Mouse (Mus musculus) kidney, adult 10 weeks (tissue): ENCODE measurements around the gene Ptms. TPM values are rescaled to one million over a fixed set of nuclear protein-coding genes. Genes with fewer than 3 reads are reported as not detected.

Experiments used
- polyA plus RNA-seq: library from polyadenylated mRNA; stranded (reverse); fragments of 350-450 nt; fragmentation: Illumina TruSeq; extraction: RNeasy Lipid Tissue Mini Kit (QIAGEN cat#74804); gene quantifications from one replicate; pipeline ENCODE4 v1.2.3, GENCODE M21; 2014; ENCODE audit warnings: low read depth, low replicate concordance

The Ptms gene
- 287 TPM for polyA plus RNA-seq

GRCm38 (mm10) chr6:124919695-124920317 is at the start of gene Ptms:
Gene Ptms, minus strand, starts transcription at chr6:124920103.

GRCm38 (mm10) chr6:124965088-124965719 is 45.3 kb upstream of the Ptms start, which contains the start of gene Cops7a:
Gene Cops7a, minus strand, starts transcription at chr6:124965538.

GRCm38 (mm10) chr6:124930754-124931524 is 11.0 kb upstream of the Ptms start, which contains the start of gene Mlf2:
Gene Mlf2, plus strand, starts transcription at chr6:124931386.

GRCm38 (mm10) chr6:124911533-124912218 is 8.2 kb downstream of the Ptms start, which contains the start of gene Lag3:
Gene Lag3, minus strand, starts transcription at chr6:124911705.

GRCm38 (mm10) chr6:124887986-124888385 is 31.9 kb downstream of the Ptms start, which contains the start of gene Cd4:
Gene Cd4, minus strand, starts transcription at chr6:124888221.

Other genes starting within 250 kb of the Ptms start
- gene Emg1, start 207.9 kb downstream of the Ptms start, polyA plus RNA-seq, result 19.5 TPM
- 27.3 TPM for gene Phb2, start 207.8 kb downstream of the Ptms start, polyA plus RNA-seq
- 1.1 TPM for gene Ptpn6, start 181.4 kb downstream of the Ptms start, polyA plus RNA-seq
- 2.9 TPM for gene Grcc10, start 178.7 kb downstream of the Ptms start, polyA plus RNA-seq
- gene Gm45234, start 164.1 kb downstream of the Ptms start, polyA plus RNA-seq, result not detected
- gene Atn1, start 163.6 kb downstream of the Ptms start, polyA plus RNA-seq, result 1.1 TPM
- gene Eno2, start 150.4 kb downstream of the Ptms start, polyA plus RNA-seq, result not detected
- gene Lrrc23, start 140.4 kb downstream of the Ptms start, polyA plus RNA-seq, result not detected
- gene Spsb2, start 111.4 kb downstream of the Ptms start, polyA plus RNA-seq, result 0.36 TPM
- 40.9 TPM for gene Tpi1, start 105.8 kb downstream of the Ptms start, polyA plus RNA-seq
- 17.3 TPM for gene Usp5, start 90.6 kb downstream of the Ptms start, polyA plus RNA-seq
- gene Cdca3, start 90.6 kb downstream of the Ptms start, polyA plus RNA-seq, result 0.69 TPM
- gene Gnb3, start 79.8 kb downstream of the Ptms start, polyA plus RNA-seq, result not detected
- not detected for gene P3h3, start 62.4 kb downstream of the Ptms start, polyA plus RNA-seq
- not detected for gene Gpr162, start 56.1 kb downstream of the Ptms start, polyA plus RNA-seq
- 0.36 TPM for gene Cd4, start 31.9 kb downstream of the Ptms start, polyA plus RNA-seq
- not detected for gene Lag3, start 8.4 kb downstream of the Ptms start, polyA plus RNA-seq
- 11.8 TPM for gene Mlf2, start 11.3 kb upstream of the Ptms start, polyA plus RNA-seq
- gene Cops7a, start 45.4 kb upstream of the Ptms start, polyA plus RNA-seq, result 21.7 TPM
- gene Pianp, start 76.6 kb upstream of the Ptms start, polyA plus RNA-seq, result not detected
- gene Zfp384, start 89.0 kb upstream of the Ptms start, polyA plus RNA-seq, result 12.1 TPM
- 8.7 TPM for gene Ing4, start 119.7 kb upstream of the Ptms start, polyA plus RNA-seq
- 0.53 TPM for gene Acrbp, start 129.6 kb upstream of the Ptms start, polyA plus RNA-seq
- not detected for gene Lpar5, start 147.8 kb upstream of the Ptms start, polyA plus RNA-seq
- 59.2 TPM for gene Chd4, start 175.9 kb upstream of the Ptms start, polyA plus RNA-seq
- 1.3 TPM for gene Nop2, start 211.8 kb upstream of the Ptms start, polyA plus RNA-seq
- 3.1 TPM for gene Iffo1, start 225.1 kb upstream of the Ptms start, polyA plus RNA-seq
- 156 TPM for gene Gapdh, start 246.4 kb upstream of the Ptms start, polyA plus RNA-seq